Mouse (Mus musculus) embryonic fibroblast, embryonic 13.5 days (primary cell): ENCODE measurements around the gene Rbpms2. TPM values are rescaled to one million over a fixed set of nuclear protein-coding genes. Genes with fewer than 3 reads are reported as not detected.

Experiments
- H3K27ac ChIP-seq: 2 replicates; pipeline ENCODE4 v1.5.1; 2012; ENCODE audit warnings: low read length, control low read depth, inconsistent platforms; ENCODE audit not compliant: insufficient read depth
- H3K4me1 ChIP-seq: 2 replicates; pipeline ENCODE4 v1.6.1; 2011; ENCODE audit warnings: low read length; ENCODE audit not compliant: control insufficient read depth, insufficient read depth
- H3K4me3 ChIP-seq: 2 replicates; pipeline ENCODE4 v1.5.1; 2011; ENCODE audit warnings: mild to moderate bottlenecking, control low read depth, low read length; ENCODE audit not compliant: insufficient read depth
- CTCF ChIP-seq: IDR thresholded peaks from 2 replicates; pipeline ENCODE4 v1.5.1; 2011; ENCODE audit warnings: mild to moderate bottlenecking, control low read depth, low read length, moderate library complexity, borderline replicate concordance; ENCODE audit not compliant: insufficient read depth
- POLR2A ChIP-seq: IDR thresholded peaks from 2 replicates; pipeline ENCODE4 v1.6.1; 2011; ENCODE audit warnings: low read depth, mild to moderate bottlenecking, control low read depth, low read length, moderate library complexity
- polyA plus RNA-seq: library from polyadenylated mRNA; stranded (reverse); fragments of >200 nt; gene quantifications from 2 replicates; pipeline ENCODE4 v1.2.4, GENCODE M21; 2011; ENCODE audit warnings: low read depth; ENCODE audit not compliant: missing spikeins, insufficient read length

Rbpms2 gene
- polyA plus RNA-seq, 1 experiment, result 22.7 TPM

- no peak overlapping the region for H3K4me3 ChIP-seq
- no peak for TF ChIP-seq POLR2A
- no peak for TF ChIP-seq CTCF
- H3K4me1 ChIP-seq, result no peaks in the 10 kb centered on the region
- no peak overlapping the region for H3K27ac ChIP-seq
These were observed 16.4 kb upstream of the Rbpms2 start for GRCm38 (mm10) chr9:65613098-65613497.

GRCm38 (mm10) chr9:65619311-65619710 lies 10.1 kb upstream of the Rbpms2 start:
- TF ChIP-seq POLR2A (no peak), CTCF (no peak)
- H3K4me3 ChIP-seq, result no peak overlapping the region
- H3K27ac ChIP-seq, result no peak overlapping the region
- no peaks in the 10 kb centered on the region for H3K4me1 ChIP-seq

- Histone ChIP-seq H3K4me3 (no peak overlapping the region), H3K4me1 (no peaks in the 10 kb centered on the region), H3K27ac (no peak overlapping the region)
- TF ChIP-seq POLR2A (no peak), CTCF (no peak)
These were observed 8.3 kb upstream of the Rbpms2 start for GRCm38 (mm10) chr9:65621196-65621595.

- no peak overlapping the region for H3K4me3 ChIP-seq
- no peaks in the 10 kb centered on the region for H3K4me1 ChIP-seq
- H3K27ac ChIP-seq, result no peak overlapping the region
- no peak for TF ChIP-seq POLR2A
- no peak for TF ChIP-seq CTCF
These were observed 7.8 kb upstream of the Rbpms2 start for GRCm38 (mm10) chr9:65621666-65622065.

- no peak overlapping the region for H3K27ac ChIP-seq
- no peak overlapping the region for H3K4me3 ChIP-seq
- TF ChIP-seq POLR2A (no peak), CTCF (no peak)
- H3K4me1 ChIP-seq, result no peaks in the 10 kb centered on the region
These were observed 6.6 kb upstream of the Rbpms2 start for GRCm38 (mm10) chr9:65622826-65623225.

GRCm38 (mm10) chr9:65624266-65624665 lies 5.2 kb upstream of the Rbpms2 start:
- TF ChIP-seq CTCF (no peak), POLR2A (no peak)
- Histone ChIP-seq H3K27ac (no peak overlapping the region), H3K4me1 (no peaks in the 10 kb centered on the region), H3K4me3 (no peak overlapping the region)

GRCm38 (mm10) chr9:65629767-65630630 lies 551 bp downstream of the Rbpms2 start:
- Histone ChIP-seq H3K27ac (peak overlapping the region; percentile 41), H3K4me1 (no peaks in the 10 kb centered on the region), H3K4me3 (peak overlapping the region; percentile 69)
- TF ChIP-seq CTCF (no peak), POLR2A (peak; percentile 53)

GRCm38 (mm10) chr9:65630631-65631353 lies 1.3 kb downstream of the Rbpms2 start:
- no peaks in the 10 kb centered on the region for H3K4me1 ChIP-seq
- peak overlapping the region; percentile 68 for H3K4me3 ChIP-seq
- TF ChIP-seq POLR2A (no peak), CTCF (no peak)
- H3K27ac ChIP-seq, result no peak overlapping the region

- TF ChIP-seq CTCF, result no peak
- TF ChIP-seq POLR2A, result no peak
These were observed 2.0 kb downstream of the Rbpms2 start for GRCm38 (mm10) chr9:65631354-65632021.

More at GRCm38 (mm10) chr9:65631354-65632021, 2.0 kb downstream of the Rbpms2 start:
- Histone ChIP-seq H3K27ac (no peak overlapping the region), H3K4me3 (peak overlapping the region; percentile 68), H3K4me1 (no peaks in the 10 kb centered on the region)
